Mouse (Mus musculus) layer of hippocampus, adult 9-11 months (tissue): Measurements from ENCODE around the gene Ly86.

Experiments
- DNase-seq: peaks from one replicate; pipeline ENCODE4 v3.0.0; 2022

The Ly86 gene

GRCm38 (mm10) chr13:37459957-37460930 lies 115.2 kb downstream of the Ly86 start:
- DNase-seq = no peak

GRCm38 (mm10) chr13:37462049-37462702 lies 117.2 kb downstream of the Ly86 start:
- DNase-seq = peak; percentile 75

- no peak for DNase-seq
Observed at GRCm38 (mm10) chr13:37465710-37466109, 120.7 kb downstream of the Ly86 start.

GRCm38 (mm10) chr13:37467795-37468194 lies 122.8 kb downstream of the Ly86 start:
- peak; percentile 55 for DNase-seq
